Mouse (Mus musculus): Measurements from ENCODE around the gene Tnfrsf1b.

Gene Tnfrsf1b

GRCm38 (mm10) chr4:145217837-145218236 is 28.8 kb downstream of the Tnfrsf1b start:
- DNase-seq = no peak

GRCm38 (mm10) chr4:145217046-145217445 is 29.6 kb downstream of the Tnfrsf1b start:
- DNase-seq = no peak

- DNase-seq = peak; percentile 41
Observed at GRCm38 (mm10) chr4:145215396-145215795, 31.3 kb downstream of the Tnfrsf1b start.

DNA sequence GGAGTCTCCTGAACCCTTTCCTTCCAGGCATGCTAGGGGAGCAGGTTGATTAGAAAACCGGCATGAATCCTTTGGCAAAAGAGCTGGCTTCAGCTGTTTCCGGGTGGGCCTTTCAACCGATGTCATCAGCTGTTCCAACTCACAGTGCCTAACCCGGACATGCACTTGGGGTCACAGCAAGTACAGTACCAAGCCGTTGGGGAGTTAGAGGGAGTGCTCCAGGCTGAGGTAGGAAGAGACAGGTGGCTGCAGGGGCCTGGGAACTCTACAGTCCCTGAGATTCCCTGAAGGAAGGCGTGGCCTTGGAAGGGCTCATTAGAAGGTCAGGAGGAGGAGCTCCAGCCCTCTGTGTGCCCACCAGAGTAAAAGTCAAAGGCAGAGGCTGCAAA is 31.9 kb downstream of the Tnfrsf1b start:
- no peak for DNase-seq

- DNase-seq = peak; percentile 94
Observed at GRCm38 (mm10) chr4:145213999-145214785, 32.5 kb downstream of the Tnfrsf1b start.

- no peak for DNase-seq
Observed at GRCm38 (mm10) chr4:145211076-145211475, 35.6 kb downstream of the Tnfrsf1b start.

DNA sequence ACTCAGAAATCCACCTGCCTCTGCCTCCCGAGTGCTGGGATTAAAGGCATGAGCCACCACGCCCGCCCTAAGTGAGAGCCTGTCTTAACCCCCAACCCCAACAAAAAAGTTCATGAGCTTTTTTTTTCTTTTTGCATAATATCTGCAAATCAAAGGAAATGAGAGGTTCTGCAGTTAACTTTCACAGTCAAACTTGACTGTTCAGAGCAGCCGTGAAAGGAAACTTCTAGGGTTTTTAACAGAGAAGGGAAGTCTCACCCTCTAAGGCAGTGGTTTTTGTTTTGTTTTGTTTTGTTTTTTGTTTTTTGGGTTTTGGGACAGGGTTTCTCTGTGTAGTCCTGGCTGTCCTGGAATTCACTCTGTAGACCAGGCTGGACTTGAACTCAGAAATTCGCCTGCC is 36.1 kb downstream of the Tnfrsf1b start:
- DNase-seq = no peak

DNA sequence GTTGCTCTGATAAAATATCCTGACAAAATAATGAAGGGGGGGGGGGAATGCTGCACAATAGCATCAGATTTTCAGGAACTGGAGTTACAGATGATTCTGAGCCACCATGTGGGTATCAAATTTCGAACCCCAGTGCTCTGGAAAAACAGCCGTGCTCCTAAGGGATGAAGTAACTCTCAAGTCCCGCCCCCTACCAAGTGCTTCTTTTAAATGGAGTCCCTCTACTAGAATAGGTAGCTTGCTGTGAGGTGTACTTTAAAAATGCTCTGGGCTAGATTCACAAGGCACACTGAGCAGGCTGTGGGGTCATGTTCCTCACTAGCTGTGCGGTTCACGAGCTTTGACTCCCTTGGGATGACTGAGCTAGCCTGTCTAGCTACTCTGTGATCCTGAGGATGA is 37.0 kb downstream of the Tnfrsf1b start:
- DNase-seq = no peak

- no peak for DNase-seq
Observed at GRCm38 (mm10) chr4:145209076-145209689, 37.5 kb downstream of the Tnfrsf1b start.

- DNase-seq = no peak
Observed at GRCm38 (mm10) chr4:145207718-145208371, 38.8 kb downstream of the Tnfrsf1b start.

GRCm38 (mm10) chr4:145204779-145205178 is 41.9 kb downstream of the Tnfrsf1b start:
- DNase-seq = no peak

DNA sequence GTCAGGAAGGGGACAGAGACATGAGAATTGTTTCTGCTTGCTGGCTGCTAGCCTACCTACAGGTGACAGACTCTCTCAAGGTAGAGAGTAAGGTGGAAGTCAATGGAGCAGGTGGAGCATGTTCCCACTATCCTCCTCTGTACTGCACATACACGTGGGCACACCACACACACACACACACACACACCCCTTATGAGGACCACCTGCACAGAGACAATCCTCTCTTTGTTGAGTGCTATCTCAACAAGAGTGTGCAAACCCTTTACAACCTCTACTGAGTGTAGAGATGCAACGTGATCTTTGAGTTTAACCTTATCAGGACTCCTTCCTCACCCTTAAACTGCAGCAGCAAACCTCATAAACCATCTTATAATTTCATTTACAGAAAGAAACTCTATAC is 43.4 kb downstream of the Tnfrsf1b start:
- no peak for DNase-seq

DNA sequence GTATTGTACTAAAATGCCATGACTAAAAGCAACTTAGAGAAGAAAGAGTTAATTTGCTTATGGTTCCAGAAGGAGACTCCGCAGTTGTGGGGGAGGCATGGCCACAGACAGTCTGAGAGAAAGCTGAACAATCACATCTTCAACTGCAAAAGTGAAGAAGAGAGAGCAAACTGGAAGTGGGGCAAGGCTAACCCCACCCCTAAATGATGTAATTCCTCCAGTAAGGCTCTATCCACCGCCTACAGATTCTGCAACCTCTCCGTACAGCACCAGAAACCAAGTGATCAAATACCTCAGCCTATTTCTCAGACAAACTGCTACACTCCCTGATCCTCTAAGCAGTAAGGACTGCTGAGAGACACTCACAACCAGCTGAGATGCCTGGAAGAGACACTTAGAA is 45.2 kb downstream of the Tnfrsf1b start:
- DNase-seq = no peak

GRCm38 (mm10) chr4:145199982-145200699 is 46.5 kb downstream of the Tnfrsf1b start:
- DNase-seq = no peak

- DNase-seq = no peak
Observed at GRCm38 (mm10) chr4:145196586-145196985, 50.1 kb downstream of the Tnfrsf1b start.

- no peak for DNase-seq
Observed at GRCm38 (mm10) chr4:145195172-145195571, 51.5 kb downstream of the Tnfrsf1b start.

DNA sequence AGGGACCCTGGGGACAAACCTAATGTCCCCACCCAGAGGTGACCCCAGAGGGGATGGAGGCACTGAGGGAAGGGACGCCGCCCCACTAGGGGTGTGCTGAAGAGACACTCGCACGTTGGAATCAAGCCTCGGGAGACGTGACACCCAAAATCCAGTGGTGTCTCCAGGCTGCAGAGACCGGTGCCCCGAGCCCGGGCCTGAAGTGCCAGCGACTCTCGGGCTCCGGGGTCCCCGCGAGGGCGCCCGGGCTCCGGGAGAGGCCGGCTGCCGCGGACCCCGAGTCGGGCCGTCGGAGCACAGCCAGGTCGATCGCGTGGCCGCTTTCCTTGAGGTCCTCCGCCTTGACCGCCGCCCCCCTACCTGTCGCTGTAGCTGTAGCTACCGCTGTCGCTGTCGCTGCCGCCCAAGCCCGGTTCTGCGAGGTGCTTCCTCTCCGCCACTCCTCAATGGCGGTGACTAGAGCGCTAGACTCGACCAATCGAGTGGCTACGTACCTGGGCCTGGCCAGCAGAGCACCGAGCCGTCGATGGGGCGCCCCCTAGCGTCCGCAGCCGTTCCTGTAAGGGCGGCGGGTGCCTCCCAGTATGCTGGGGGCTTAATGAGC is 52.0 kb downstream of the Tnfrsf1b start, which contains the start of gene Vps13d:
Vps13d (minus strand) TSS at position 447 of the 604 bp plus-strand sequence.
- peak; percentile 92 for DNase-seq

GRCm38 (mm10) chr4:145193991-145194511 is 52.6 kb downstream of the Tnfrsf1b start:
- peak; percentile 75 for DNase-seq

DNA sequence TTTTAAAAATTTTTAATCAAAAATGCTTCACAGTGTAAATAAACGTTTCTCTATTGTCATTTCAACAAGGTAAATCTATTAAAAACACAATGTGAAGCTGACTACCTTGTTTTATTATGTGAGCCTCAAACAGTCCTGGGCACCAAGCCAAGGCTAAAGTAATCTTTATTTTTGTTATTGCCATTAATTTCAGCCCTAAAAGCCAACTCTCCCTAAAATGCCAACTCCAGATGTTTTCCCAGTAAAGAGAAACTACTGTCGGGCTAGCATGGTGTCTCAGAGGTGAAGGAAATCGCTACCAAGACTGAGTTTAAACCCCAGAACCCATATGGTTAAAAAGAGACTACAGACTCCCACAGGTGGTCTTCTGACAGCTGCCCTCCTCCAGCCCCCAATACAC is 53.3 kb downstream of the Tnfrsf1b start:
- DNase-seq = peak; percentile 23

DNA sequence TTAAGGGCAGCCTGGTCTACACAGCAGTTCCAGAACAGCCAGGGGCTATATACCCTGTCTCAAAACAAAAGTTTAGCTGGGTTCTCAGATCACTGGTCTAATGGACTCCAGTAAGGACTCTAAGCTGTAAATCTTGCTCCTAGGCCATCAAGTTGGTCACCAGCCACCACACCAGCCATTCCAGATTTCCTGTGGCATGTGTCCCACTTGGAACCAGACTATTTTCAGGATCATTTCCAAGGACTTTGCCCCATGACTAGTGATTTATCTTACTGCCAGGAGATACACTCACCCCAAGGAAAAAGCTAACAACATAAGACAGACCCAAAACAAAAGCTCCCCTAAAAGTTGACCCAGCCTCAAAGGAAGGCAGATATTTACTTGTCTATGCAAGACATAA is 54.0 kb downstream of the Tnfrsf1b start:
- DNase-seq = peak; percentile 86

DNA sequence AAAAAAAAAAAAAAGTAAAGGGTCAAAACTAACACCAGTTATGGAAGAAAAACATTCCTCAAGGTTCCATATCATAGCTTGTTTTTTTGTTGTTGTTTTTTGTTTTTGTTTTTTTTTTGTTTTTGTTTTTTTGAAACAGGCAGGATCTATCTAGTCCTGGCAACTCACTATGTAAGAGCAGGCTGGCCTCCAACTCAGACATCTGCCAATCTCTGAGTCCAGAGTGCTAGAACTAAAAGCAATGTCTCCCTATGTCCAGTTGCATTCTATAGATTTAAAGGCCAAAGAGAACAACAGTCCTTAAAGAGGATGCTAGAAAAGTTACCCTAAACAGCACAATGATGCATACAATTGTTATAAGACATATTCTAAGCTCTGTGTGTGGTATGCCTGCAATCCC is 58.1 kb downstream of the Tnfrsf1b start:
- no peak for DNase-seq

GRCm38 (mm10) chr4:145187619-145188018 is 59.1 kb downstream of the Tnfrsf1b start:
- DNase-seq = peak; percentile 18
